Mouse (Mus musculus) MEL (cell line): ENCODE measurements at regions not wholly inside any gene's neighbourhood (a gene's known extent, or its start where the extent isn't known, plus 50 kb on each side); places are given as distances from the start of the nearest gene placed in this dataset.

Experiments
- DNase-seq: peaks from one replicate; pipeline ENCODE4 v3.0.0; 2011; ENCODE audit warnings: low read depth, low spot score
- H3K27ac ChIP-seq: 2 replicates; pipeline ENCODE4 v1.5.1; 2012; ENCODE audit warnings: low read depth, mild to moderate bottlenecking, control low read depth, low read length, moderate library complexity; ENCODE audit not compliant: control insufficient read depth
- H3K27me3 ChIP-seq, 2 experiments: fragments of 150-350 bp in 1 of 2; sonication (generic) in 1 of 2; 2 replicates each; pipeline ENCODE4 v1.6.1; 2012; ENCODE audit warnings: low read length in 2 of 2, mild to moderate bottlenecking in 2 of 2, improper control_type of control experiment in 1 of 2, moderate library complexity in 1 of 2; ENCODE audit not compliant: insufficient read depth in 2 of 2, control insufficient read depth in 1 of 2
- H3K36me3 ChIP-seq, 2 experiments: 2 replicates each; pipeline ENCODE4 v1.6.1; 2012 to 2014; ENCODE audit warnings: low read length in 2 of 2, improper control_type of control experiment in 1 of 2, inconsistent platforms in 1 of 2, mild to moderate bottlenecking in 1 of 2; ENCODE audit not compliant: insufficient read depth in 2 of 2, control insufficient read depth in 1 of 2
- H3K4me1 ChIP-seq, 2 experiments: fragments of 150-350 bp in 1 of 2; sonication (generic) in 1 of 2; 2 replicates each; pipeline ENCODE4 v1.6.1; 2012; ENCODE audit warnings: low read length in 2 of 2, improper control_type of control experiment in 1 of 2, mild to moderate bottlenecking in 1 of 2; ENCODE audit not compliant: insufficient read depth in 2 of 2, control insufficient read depth in 1 of 2
- H3K4me3 ChIP-seq, 2 experiments: fragments of 150-350 bp in 1 of 2; sonication (generic) in 1 of 2; 2 replicates each; pipeline ENCODE4 v1.5.1; 2012; ENCODE audit warnings: low read depth in 2 of 2, low read length in 2 of 2, mild to moderate bottlenecking in 2 of 2, moderate library complexity in 2 of 2, control low read depth in 1 of 2, improper control_type of control experiment in 1 of 2; ENCODE audit not compliant: control insufficient read depth in 1 of 2, insufficient read depth in 1 of 2
- H3K79me2 ChIP-seq: 2 replicates; pipeline ENCODE4 v1.6.1; 2012; ENCODE audit warnings: mild to moderate bottlenecking, low read length, moderate library complexity; ENCODE audit not compliant: control insufficient read depth, poor library complexity, insufficient read depth
- H3K9ac ChIP-seq: 2 replicates; pipeline ENCODE4 v1.6.1; 2012; ENCODE audit warnings: low read depth, mild to moderate bottlenecking, control low read depth, low read length, moderate library complexity; ENCODE audit not compliant: control insufficient read depth, poor library complexity, severe bottlenecking
- H3K9me3 ChIP-seq: fragments of 150-350 bp; sonication (generic); replicated peaks from 2 replicates; pipeline ENCODE4 v1.6.1; 2012; ENCODE audit warnings: mild to moderate bottlenecking, low read length, improper control_type of control experiment, moderate library complexity; ENCODE audit not compliant: insufficient read depth
- CHD1 ChIP-seq: IDR thresholded peaks from 2 replicates; pipeline ENCODE4 v1.6.1; 2012; ENCODE audit warnings: low read depth, mild to moderate bottlenecking, inconsistent platforms, low read length, improper control_type of control experiment
- CHD2 ChIP-seq: IDR thresholded peaks from 2 replicates; pipeline ENCODE4 v1.6.1; 2011; ENCODE audit warnings: low read length, improper control_type of control experiment
- ELF1 ChIP-seq: IDR thresholded peaks from 2 replicates; pipeline ENCODE4 v1.6.1; 2014; ENCODE audit warnings: low read depth, mild to moderate bottlenecking, inconsistent platforms, low read length, improper control_type of control experiment, moderate library complexity
- GABPA ChIP-seq: IDR thresholded peaks from 2 replicates; pipeline ENCODE4 v1.6.1; 2012; ENCODE audit warnings: low read depth, mild to moderate bottlenecking, inconsistent platforms, low read length, improper control_type of control experiment, moderate library complexity
- MAX ChIP-seq: IDR thresholded peaks from 2 replicates; pipeline ENCODE4 v1.6.1; 2011; ENCODE audit warnings: low read length, improper control_type of control experiment
- NRF1 ChIP-seq: IDR thresholded peaks from 2 replicates; pipeline ENCODE4 v1.6.1; 2014; ENCODE audit warnings: low read depth, mild to moderate bottlenecking, inconsistent platforms, low read length, improper control_type of control experiment, moderate library complexity; ENCODE audit not compliant: poor library complexity, insufficient read depth, severe bottlenecking
- POLR2AphosphoS5 ChIP-seq: IDR thresholded peaks from 2 replicates; pipeline ENCODE4 v1.6.1; 2012; ENCODE audit warnings: low read depth, borderline replicate concordance, mild to moderate bottlenecking, inconsistent platforms, low read length, moderate library complexity, mixed read lengths
- RAD21 ChIP-seq: IDR thresholded peaks from 2 replicates; pipeline ENCODE4 v1.6.1; 2011; ENCODE audit warnings: mild to moderate bottlenecking, low read depth, low read length, improper control_type of control experiment
- SIN3A ChIP-seq: IDR thresholded peaks from 2 replicates; pipeline ENCODE4 v1.6.1; 2012; ENCODE audit warnings: low read length, improper control_type of control experiment, inconsistent platforms
- SMC3 ChIP-seq: IDR thresholded peaks from 2 replicates; pipeline ENCODE4 v1.6.1; 2011; ENCODE audit warnings: low read depth, low read length, improper control_type of control experiment
- TAL1 ChIP-seq: IDR thresholded peaks from 2 replicates; pipeline ENCODE4 v1.6.1; 2012; ENCODE audit warnings: mild to moderate bottlenecking, inconsistent platforms, low read length, moderate library complexity, mixed read lengths
- USF1 ChIP-seq: IDR thresholded peaks from 2 replicates; pipeline ENCODE4 v1.6.1; 2014; ENCODE audit warnings: low read depth, mild to moderate bottlenecking, inconsistent platforms, low read length, improper control_type of control experiment, moderate library complexity
- USF2 ChIP-seq, 2 experiments: IDR thresholded peaks; 2 replicates each; pipeline ENCODE4 v1.6.1; 2011 to 2012; ENCODE audit warnings: improper control_type of control experiment in 2 of 2, low read length in 2 of 2, borderline replicate concordance in 1 of 2, inconsistent platforms in 1 of 2, low read depth in 1 of 2, mild to moderate bottlenecking in 1 of 2; ENCODE audit not compliant: insufficient read depth in 1 of 2
- ZKSCAN1 ChIP-seq: IDR thresholded peaks from 2 replicates; pipeline ENCODE4 v1.6.1; 2012; ENCODE audit warnings: low read depth, mild to moderate bottlenecking, inconsistent platforms, low read length, improper control_type of control experiment, moderate library complexity
- ZMIZ1 ChIP-seq: IDR thresholded peaks from 2 replicates; pipeline ENCODE4 v1.6.1; 2012; ENCODE audit warnings: low read depth, mild to moderate bottlenecking, inconsistent platforms, low read length, improper control_type of control experiment, moderate library complexity
- ZNF384 ChIP-seq: IDR thresholded peaks from 2 replicates; pipeline ENCODE4 v1.6.1; 2012; ENCODE audit warnings: low read depth, mild to moderate bottlenecking, inconsistent platforms, low read length, improper control_type of control experiment

GRCm38 (mm10) chr4:142622151-142622861 is 383.1 kb upstream of the Kazn start:
- TF ChIP-seq CHD2 (no peak), USF1 (no peak), TAL1 (no peak), ZKSCAN1 (no peak)
- Histone ChIP-seq H3K4me1 (no peaks in the 10 kb centered on the region), H3K27ac (no peak overlapping the region), H3K4me3 (no peak overlapping the region), H3K9ac (no peak overlapping the region), H3K36me3 (no peaks in the 10 kb centered on the region), H3K79me2 (no peaks in the 10 kb centered on the region), H3K27me3 (no peaks in the 10 kb centered on the region), H3K9me3 (no peaks in the 10 kb centered on the region)
- no peak for DNase-seq

- no peak for DNase-seq
- Histone ChIP-seq H3K27me3 (no peaks in the 10 kb centered on the region), H3K4me3 (no peak overlapping the region), H3K36me3 (no peaks in the 10 kb centered on the region), H3K9ac (no peak overlapping the region), H3K79me2 (no peaks in the 10 kb centered on the region), H3K27ac (no peak overlapping the region), H3K9me3 (no peaks in the 10 kb centered on the region)
- TF ChIP-seq NRF1, result no peak
- no peak for TF ChIP-seq SMC3
- TF ChIP-seq ZNF384, result no peak
- TF ChIP-seq SIN3A, result no peak
- no peak for TF ChIP-seq RAD21
- TF ChIP-seq ELF1, result no peak
- TF ChIP-seq USF2 (IDR thresholded peaks at IDR 0.05; ENCODE audit: borderline replicate concordance in 1 of 2, insufficient read depth in 1 of 2, low read depth in 1 of 2, low read length in 2 of 2), result no peak
- TF ChIP-seq MAX, result no peak
- TF ChIP-seq GABPA, result no peak
- no peak for TF ChIP-seq CHD1
- TF ChIP-seq CHD2, result no peak
- no peak for TF ChIP-seq ZKSCAN1
- no peak for TF ChIP-seq POLR2AphosphoS5
- no peak for TF ChIP-seq ZMIZ1
- TF ChIP-seq, all 39 proteins: peak for 0
- no peaks in the 10 kb centered on the region for H3K4me1 ChIP-seq
Observed at GRCm38 (mm10) chr4:142619396-142619795, 380.2 kb upstream of the Kazn start.
